Mouse (Mus musculus): ENCODE results near the gene Prex1.

Gene Prex1

DNA sequence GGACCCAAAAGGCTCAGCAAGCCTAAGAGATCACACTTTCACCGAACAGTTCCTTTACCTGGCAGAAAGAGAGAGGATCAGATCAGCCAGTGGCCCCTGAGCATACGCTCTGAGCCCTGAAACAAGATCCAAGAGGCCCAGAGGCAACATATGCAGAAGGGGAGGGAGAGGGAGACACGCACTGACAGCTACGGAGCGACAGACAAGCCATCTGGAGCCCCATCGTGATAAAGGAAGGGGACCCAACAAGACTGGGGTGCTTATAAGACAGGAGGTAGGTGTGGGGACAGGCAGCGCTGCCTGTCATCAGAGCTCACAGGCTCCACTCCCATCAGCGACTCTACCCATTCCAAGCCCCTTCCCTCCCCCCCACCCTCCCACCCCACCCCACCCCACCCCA, 27.8 kb downstream of the Prex1 start:
- DNase-seq (ENCODE audit: extremely low spot score) = no peak

DNA sequence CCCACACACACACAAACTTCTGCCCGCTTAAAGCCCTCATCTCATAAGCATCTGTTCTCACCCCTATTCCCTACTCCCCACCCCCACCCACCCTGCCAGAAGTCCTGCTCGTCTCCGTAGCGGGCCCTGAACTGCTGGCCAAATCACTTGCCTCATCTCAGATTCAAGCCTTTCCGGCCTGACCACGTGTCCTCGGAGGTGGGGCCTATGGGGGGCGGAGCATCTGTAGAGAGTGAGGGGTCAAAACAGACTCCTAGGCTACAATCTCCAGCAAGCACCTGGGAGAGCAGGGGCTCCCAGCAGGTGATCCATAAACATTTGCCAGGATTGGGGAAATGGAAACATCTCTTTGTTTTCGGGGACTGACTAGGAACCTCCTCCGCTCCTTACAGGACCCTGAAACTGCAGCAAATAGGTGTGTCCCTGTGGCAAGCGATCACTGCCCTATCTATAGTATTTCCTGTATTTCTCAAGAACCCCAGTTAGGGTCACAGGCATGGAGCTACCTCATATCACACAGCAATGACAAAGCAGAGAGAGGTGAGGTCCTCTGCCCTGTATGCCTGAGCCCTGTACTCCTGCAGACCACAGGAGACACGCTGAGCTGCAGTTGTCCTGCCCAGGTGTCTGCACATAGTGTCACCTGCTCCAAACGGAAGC, 29.6 kb downstream of the Prex1 start:
- DNase-seq (ENCODE audit: extremely low spot score) = peak; percentile 67

DNA sequence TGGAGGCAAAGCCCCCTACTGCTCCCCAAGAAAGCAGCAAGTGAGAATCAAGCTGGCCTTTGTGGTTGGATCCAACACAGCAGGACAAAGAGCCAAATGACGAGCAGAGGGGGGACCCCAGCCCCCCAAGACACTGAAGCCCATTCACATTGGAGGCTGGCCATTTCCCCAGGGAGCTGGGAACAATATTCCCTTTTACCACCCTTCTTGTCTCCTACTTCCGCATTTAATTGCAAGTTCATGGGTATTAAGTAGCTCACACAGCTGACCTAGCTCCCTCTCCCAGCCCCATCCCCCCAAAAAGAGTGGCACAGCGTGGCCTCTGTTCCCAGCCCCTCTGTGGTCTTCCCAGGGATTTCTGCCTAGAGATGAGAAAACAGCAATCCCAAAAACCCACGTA, 30.8 kb downstream of the Prex1 start:
- DNase-seq (ENCODE audit: extremely low spot score) = no peak

DNA sequence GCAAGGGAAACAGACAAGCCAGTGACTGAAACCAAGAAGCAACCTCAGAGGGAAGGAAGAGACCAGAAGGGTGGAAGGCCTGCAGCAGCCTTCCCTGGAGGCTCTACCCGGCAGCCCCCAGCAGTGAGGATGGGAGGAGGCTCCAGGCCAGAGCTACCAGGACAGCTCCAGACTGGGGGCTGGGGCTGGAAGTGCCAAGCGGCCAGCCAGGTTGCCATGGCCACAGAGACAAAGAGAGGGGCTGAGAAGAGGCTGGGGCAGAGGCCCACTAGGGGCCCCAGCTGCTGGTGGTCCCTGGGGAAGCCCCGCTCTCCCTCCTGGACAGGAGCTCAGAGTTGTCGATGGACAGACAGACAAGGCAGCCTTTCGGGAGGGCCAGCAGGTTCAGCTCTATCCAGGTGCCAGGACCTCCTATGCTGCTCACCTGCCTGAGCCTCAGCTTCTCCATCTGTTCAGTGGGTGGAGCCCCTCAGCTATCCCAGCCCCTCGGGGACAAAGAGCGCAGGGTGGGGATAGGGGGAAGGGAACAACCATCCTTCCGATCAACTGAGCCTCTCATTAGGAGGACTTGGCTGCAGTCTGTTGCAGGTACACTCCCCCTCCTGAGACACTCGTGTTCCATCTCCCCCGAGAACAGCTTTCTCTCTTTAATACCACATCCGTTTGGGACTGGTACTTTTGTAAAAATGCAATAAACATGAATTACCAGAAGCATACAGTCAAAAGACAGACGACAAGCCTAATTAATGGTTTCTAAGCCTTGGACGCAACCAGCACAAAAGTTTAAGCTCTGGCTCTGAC, 34.5 kb downstream of the Prex1 start:
- peak; percentile 74 for DNase-seq (ENCODE audit: extremely low spot score)

DNA sequence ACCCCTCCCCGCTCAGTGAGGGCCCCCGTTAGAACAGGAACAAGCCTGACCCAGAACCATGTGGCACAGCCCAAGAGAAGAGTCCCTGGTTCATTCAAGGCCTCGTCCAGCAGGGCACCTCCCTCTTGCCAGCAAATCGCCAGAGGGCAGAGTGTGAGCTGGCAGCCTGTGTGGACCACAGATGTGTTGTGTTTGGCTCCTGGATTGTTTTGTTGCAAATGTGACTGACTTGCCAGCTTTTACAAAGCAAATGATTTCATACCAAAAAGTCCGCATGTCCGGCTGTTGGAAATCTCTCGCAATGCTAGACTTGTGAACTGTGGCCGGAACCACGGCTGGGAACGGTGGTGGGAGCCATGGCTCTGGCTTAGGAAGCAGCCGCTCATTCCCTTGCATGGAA, 36.7 kb downstream of the Prex1 start:
- DNase-seq (ENCODE audit: extremely low spot score) = no peak

DNA sequence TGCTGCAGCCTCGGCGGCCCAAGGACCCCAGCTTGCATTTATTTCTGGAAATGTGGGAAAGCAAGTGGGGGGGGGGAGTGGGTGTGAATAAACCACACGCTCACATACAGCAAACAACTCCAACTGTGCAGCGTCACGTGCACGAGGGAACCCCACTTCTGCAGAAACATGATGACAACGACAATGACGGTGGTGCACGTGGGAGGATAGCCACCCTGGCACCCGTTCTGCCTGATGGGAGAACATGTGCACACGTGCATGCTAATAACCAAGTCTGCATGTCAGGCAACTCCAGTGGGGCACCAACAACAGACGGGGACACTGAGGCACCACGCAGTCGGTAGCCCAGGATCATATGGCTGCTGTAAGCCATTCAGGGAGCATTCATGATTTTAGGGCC, 37.1 kb downstream of the Prex1 start:
- DNase-seq (ENCODE audit: extremely low spot score) = no peak

DNA sequence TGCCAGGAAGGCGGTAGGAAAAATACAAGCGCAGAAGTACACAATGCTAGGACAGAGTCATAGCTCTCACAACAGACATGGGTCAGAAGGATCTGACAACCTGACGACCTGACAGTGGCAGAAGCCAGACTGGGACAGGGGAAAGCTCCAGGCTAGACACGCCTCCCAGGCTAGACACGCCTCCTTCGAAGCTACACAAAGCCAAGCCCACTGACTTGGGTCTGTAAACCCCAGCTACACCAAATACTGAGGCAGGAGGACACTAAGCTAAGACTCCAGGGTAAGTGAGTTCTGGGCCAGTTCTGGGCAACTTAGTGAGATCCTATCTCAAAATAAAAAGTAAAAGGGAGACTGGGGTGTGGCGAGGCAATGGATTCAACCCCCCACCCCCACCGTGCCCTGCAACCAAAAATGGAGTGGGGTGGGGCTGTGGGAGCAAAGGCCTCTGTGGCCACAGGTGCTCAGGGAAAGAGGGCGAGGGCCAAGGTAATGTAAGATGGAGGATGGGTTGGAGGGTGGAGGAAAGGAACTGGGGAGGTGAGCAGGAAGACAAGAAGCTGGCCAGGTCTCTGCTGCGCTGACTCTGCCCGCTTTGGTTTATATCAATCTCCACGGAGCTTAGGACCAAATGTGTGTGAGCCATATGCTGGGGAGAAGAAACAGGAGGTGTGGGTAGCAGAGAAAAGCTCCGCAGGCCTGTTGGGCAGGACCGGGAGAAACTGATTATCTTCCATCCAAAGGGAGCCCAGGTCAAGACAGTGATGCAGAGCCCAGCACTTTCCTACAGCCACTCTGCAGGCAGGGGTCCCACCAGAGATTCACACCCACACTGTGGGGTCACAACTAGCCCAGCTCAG, 37.8 kb downstream of the Prex1 start:
- DNase-seq (ENCODE audit: extremely low spot score) = no peak

DNA sequence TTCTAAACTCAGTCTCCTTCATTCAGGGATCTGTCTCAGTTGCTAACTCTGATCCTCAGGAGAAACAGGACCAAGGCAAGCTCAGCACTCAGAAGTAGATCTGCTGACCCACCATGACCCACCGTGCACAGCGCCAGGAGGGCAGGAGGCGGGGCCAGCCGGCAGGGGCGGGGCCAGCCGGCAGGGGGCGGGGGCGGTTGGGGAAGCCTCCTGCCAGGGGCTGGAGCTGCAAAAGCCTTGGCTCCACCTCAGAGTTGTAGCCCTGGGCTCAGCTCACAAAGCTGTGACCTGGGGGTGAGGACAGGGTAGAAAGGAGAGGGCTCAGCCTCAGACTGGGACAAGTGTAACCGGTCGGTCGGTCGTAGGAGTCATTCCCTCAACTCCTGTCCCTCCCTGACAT, 38.9 kb downstream of the Prex1 start:
- peak; percentile 75 for DNase-seq (ENCODE audit: extremely low spot score)

DNA sequence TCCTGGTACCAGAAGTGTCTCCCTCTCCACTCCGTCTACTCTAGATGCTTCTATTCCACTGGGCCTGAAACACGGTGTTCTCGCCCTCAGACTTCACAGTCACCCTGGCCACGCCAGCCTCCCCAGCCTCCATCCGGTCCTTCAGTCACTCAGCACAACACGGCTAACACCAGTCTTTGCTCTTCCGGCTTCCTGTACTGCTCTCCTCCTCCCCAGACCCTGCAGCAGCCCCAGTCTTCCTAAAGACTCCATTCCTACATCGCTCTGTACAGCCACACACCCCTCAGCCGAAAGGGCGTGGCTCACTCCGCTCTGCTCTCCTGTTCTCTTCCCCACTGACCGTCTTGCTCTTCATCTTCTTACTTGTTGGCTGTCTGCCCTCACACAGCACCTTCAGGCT, 39.7 kb downstream of the Prex1 start:
- no peak for DNase-seq (ENCODE audit: extremely low spot score)

DNA sequence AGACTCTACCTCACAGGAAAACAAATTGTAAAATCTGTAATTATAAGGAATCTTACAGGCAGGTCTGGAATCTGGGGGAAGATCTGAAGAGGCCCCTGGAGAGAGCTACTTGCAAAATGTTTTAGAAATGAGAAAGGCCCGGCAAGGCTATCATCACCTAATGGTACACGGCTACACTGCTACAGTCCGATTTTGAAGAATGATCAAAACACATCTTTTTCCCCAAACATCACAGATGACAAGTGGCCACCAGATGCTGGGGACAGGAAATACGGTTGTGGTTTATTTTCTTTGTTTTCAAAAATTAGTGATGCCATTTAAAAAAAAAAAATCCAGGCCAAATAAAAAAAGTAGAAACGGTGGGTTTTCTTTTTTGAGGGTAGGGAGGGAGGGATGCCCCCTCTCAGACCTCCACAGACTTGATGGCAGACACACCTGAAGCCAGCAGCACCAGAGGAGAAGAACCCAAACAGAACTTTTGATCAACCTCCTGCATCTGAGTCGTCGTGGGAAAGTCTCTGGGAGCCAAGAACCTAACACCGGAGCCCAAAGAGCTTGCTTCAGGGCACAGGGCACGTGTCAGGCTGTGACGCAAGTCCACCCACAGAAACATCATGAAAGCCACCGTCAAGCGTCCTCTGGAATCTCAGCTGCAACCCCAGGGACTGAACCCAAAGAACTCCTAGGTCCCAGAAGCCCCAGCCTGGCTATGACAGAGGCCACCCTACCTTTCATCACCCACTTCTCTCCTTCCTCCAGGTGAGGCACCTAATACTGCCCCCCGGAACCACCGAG, 41.3 kb downstream of the Prex1 start:
- no peak for DNase-seq (ENCODE audit: extremely low spot score)

DNA sequence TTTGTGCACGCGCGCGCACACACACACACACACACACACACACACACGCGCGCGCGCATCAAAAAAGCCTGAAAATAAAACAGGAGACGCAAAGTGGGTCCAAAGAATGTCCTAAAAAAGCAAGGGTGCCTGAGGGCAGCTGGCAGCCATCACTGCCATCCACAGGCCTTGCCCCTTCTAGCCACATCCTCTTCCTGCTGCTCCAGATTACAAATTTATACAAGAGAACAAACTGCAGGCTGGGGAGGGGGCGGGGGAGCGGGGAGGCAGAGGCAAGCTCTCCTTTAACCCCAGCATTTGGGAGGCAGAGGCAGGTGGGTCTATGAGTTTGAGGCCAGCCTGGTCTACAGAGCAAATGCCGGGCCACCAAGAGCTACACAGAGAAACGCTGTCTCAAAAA, 42.0 kb downstream of the Prex1 start:
- no peak for DNase-seq (ENCODE audit: extremely low spot score)

DNA sequence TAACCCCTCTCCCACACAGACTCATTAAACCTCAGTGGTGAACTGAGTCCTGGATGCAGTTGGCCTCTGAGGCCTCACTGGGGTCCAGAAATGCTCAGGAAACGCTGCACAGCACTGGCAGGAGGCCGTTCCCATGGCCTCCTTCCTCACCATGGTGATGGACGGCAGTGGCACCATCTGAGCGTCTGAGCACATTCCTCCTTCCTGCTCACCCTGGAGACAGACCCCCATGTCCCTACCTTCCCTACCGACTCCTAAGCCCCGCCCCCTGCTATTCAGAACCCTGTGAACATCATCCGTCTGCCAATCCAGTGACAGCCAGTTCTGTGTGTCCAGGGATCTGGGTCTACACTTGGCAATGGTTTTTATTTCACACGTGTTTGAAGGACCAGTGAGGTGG, 42.6 kb downstream of the Prex1 start:
- peak; percentile 52 for DNase-seq (ENCODE audit: extremely low spot score)

DNA sequence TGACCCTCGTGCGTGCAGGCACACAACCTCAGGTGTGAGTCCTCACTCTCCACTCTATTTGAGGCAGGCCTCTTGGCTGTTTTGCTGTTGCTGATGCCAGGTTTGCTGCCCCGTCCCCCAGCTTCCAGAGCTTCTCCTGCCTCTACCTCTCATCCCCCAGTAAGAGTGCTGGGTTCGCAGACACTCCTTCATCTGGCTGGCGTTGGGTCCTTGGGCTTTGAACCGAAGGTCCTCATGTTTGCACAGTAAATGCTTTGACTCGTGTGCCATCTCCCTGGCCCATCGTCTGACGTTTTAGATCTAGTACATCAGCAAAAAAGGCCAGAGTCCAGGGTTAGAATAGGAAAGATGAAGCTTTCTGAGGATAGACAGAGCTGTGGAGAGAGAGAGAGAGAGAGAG, 43.7 kb downstream of the Prex1 start:
- DNase-seq (ENCODE audit: extremely low spot score) = no peak

DNA sequence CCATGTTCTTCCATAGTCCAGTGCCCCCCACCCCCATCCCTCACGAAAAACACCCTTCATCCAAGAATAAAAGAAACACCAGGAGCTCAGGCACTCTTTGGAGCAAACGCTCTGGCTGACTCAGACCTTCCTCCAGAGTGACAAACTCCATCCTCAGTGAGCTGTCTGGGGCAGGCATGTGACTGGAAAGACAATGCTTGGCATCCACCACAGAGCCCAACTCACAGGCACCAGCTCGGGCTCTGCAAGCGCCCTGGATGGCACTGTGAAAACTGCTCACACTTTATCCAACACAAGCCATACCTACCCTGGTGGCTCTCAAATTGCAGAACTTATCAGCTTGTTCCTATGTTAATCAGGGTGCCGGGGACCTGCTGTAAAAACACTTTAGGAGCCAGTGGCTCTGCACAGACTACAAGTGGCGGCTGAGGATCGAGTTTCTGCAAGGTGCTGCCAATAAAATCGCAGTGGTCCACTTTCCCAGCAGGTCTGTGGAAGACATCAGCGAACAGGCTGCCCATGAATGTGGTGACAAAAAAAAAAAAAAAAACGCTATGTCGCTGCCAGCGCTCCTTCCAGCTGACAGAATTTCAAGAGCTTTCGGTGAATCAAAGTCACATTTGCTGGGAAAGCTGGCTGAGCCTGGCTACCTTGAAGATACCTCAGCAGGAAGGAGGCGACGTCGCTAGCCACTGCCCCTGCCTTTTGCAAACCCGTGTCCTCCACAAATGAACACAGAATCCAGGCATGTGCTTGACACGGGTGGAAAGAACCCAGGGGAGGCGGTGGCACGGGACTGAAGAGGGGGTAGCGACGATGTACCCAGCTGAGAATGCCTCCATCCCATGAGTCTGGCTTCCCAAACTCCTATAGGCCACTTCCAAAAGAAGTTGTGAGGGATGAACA, 45.6 kb downstream of the Prex1 start:
- no peak for DNase-seq (ENCODE audit: extremely low spot score)

DNA sequence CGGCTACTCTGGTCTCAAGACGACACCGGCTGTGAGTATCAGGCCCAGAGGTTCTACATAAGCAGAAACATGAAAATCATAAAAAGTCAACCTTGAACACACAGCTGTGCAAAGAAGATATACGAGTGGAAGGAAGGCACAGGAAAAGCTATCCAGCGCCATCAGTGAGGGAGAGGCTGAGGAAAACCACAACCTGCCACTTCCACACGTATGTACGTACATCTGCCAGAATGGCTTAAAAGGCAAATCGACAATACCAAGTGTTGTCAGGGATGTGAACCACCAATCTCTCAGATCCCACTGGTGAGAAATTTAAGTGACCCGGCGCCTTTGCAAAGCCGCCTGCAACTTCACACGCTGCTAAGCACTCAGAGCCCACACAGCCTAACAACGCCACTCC, 47.5 kb downstream of the Prex1 start:
- DNase-seq (ENCODE audit: extremely low spot score) = no peak

DNA sequence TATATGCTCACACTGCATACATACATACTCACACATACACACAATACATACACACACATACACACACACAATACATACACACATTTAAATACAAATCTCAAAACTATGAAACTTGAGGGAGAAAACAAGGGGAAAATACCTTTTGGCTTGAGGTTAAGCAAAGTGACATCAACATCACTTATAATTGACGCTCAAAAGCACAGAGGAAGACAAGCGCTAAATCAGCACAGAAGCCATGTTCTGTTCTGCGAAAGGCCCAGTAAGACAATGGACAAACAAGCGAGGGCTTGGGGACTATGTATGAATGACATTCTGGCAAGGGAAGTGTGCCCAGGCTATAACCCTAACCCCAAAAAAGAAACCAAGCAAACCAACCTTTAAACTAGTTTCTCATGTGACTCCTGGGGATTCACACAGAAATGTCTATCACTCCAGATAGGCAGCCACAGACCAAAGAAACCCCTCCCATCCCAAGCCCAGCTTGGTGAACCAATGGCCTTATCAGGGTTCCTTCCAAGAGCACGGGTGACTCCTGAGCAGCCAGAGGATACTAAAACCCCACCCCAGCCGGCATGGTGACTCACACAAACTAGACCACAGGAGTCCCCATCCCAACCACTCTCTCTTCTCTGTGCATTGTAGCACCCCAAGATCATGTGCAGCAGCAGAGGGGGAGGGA, 48.2 kb downstream of the Prex1 start:
- no peak for DNase-seq (ENCODE audit: extremely low spot score)

DNA sequence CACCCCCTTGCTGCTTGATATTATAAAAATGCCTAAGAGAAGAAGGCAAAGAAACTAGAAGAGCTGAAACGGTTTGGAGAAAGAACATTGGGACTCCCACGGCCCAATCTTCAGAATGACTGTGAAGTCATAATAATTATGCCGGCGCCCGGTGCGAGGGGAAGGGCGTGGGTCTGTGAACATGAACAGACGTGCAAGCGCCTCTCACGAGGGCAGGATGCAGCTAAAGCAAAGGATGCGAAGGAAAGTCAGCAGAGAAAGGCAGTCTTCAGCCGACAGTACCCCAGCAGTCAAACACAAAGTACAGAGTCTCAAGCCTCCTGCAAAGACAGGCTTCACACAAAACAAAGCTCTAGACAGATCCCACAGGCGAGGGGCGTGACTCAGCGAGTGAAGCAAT, 49.1 kb downstream of the Prex1 start:
- DNase-seq (ENCODE audit: extremely low spot score) = no peak

DNA sequence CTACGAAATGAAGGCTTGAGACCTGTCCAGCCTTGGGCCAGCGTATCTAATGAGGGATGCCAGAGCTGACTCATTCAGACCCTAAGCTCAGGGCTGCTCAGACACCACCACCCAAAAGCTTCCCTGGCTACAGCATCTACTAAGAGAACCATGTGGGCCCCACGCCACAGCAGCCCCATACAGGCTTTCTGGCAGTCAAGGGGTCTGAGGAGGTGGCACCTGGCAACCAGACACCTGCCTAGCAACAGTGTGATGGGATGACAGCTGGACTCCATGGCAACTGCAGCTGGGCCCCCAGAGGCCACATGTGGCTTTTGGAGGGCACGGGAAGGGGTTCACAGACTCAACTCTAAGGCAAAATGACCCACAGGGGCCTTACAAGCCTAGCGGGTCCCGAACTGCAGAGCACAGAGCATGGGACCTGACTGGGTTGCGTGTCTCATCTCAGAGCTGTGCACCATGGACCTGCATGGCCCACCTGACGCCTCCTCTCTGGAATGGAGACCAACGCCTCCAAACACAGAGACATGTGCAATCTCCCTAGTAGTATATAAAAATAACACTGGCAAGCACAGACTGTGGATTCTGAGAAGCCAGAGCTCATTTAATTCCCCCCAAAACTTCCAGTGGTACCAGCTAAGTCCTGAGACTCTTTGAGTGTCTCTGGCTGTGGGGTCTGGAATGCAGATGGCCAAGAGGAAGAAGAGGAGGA, 50.2 kb downstream of the Prex1 start:
- DNase-seq (ENCODE audit: extremely low spot score) = no peak

DNA sequence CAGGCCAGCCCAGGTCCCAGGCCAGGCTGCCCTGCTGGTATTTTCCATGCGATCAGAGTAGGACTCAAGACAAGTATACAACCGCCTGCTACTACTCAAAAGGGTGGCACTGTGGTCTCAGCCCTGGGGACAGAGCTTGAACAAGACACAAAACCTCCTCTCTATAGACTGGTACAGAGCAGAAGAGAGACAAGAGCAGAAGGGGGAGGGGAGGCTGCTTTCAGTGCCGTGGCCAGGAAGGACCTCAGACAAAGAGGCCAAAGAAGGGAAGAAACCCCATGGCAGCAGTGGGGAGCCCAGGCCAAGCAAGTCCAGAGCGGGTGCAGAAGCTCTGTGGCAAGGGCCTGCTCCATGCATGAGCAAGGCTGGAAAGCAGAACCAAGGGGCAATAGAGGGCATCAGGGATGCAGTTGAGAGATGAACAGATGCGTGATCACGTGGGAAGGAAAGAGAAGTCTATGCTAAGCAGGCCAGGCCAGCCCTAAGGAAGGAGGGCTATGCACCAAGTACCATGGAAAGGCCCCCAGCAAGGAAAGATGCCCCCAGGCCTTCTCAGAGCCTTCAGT, 51.0 kb downstream of the Prex1 start:
- no peak for DNase-seq (ENCODE audit: extremely low spot score)

Measured in embryo, embryonic 9.5 days (tissue).